Mouse (Mus musculus) c-Kit-positive CD71-negative TER-119-negative erythroid progenitor cells, embryonic 14.5 days (primary cell): Measurements from ENCODE around the gene Nckap1.

ENCODE experiments used
- DNase-seq: peaks from one replicate; pipeline ENCODE4 v3.0.0-alpha.2; 2013; ENCODE audit warnings: low read depth

The Nckap1 gene

GRCm38 (mm10) chr2:80581043-80581711 is at the start of gene Nckap1:
Gene Nckap1 (minus strand): TSS chr2:80581380.
- DNase-seq, result peak; percentile 40

GRCm38 (mm10) chr2:80624523-80624922 is 43.3 kb upstream of the Nckap1 start:
- no peak for DNase-seq

GRCm38 (mm10) chr2:80621921-80622320 is 40.7 kb upstream of the Nckap1 start:
- no peak for DNase-seq

- DNase-seq, result no peak
Observed at GRCm38 (mm10) chr2:80618991-80619390, 37.8 kb upstream of the Nckap1 start.

- DNase-seq, result peak; percentile 82
Observed at GRCm38 (mm10) chr2:80616854-80617737, 35.9 kb upstream of the Nckap1 start, which contains the start of the genes Dusp19 and Nup35. Gene Dusp19 (plus strand): TSS chr2:80617045. Gene Nup35 (plus strand): TSS chr2:80617236.

GRCm38 (mm10) chr2:80612796-80613195 is 31.6 kb upstream of the Nckap1 start:
- no peak for DNase-seq

- DNase-seq, result no peak
Observed at GRCm38 (mm10) chr2:80612286-80612685, 31.1 kb upstream of the Nckap1 start.

GRCm38 (mm10) chr2:80603771-80604426 is 22.7 kb upstream of the Nckap1 start:
- no peak for DNase-seq

GRCm38 (mm10) chr2:80602756-80603155 is 21.6 kb upstream of the Nckap1 start:
- no peak for DNase-seq

- DNase-seq, result no peak
Observed at GRCm38 (mm10) chr2:80600611-80601010, 19.4 kb upstream of the Nckap1 start.

- no peak for DNase-seq
Observed at GRCm38 (mm10) chr2:80599850-80600249, 18.7 kb upstream of the Nckap1 start.

GRCm38 (mm10) chr2:80596960-80597359 is 15.8 kb upstream of the Nckap1 start:
- DNase-seq, result no peak

- DNase-seq, result no peak
Observed at GRCm38 (mm10) chr2:80594215-80594918, 13.2 kb upstream of the Nckap1 start.

- DNase-seq, result no peak
Observed at GRCm38 (mm10) chr2:80582356-80582755, 1.2 kb upstream of the Nckap1 start.

- peak; percentile 5 for DNase-seq
Observed at GRCm38 (mm10) chr2:80580311-80580961, 744 bp downstream of the Nckap1 start.

GRCm38 (mm10) chr2:80579253-80579891 is 1.8 kb downstream of the Nckap1 start:
- DNase-seq, result peak; percentile 54

GRCm38 (mm10) chr2:80577286-80577685 is 3.9 kb downstream of the Nckap1 start:
- no peak for DNase-seq

- DNase-seq, result no peak
Observed at GRCm38 (mm10) chr2:80570656-80571055, 10.5 kb downstream of the Nckap1 start.

- DNase-seq, result no peak
Observed at GRCm38 (mm10) chr2:80567411-80567810, 13.8 kb downstream of the Nckap1 start.

GRCm38 (mm10) chr2:80562253-80562652 is 18.9 kb downstream of the Nckap1 start:
- DNase-seq, result no peak

GRCm38 (mm10) chr2:80561478-80561877 is 19.7 kb downstream of the Nckap1 start:
- DNase-seq, result no peak
